Mouse (Mus musculus) embryo, embryonic 10 days (tissue): Measurements from ENCODE around the gene Nrxn3.
A peak's percentile ranks its signal among the peaks of the same experiment; 100 is the strongest.

Experiments used
- DNase-seq: peaks from one replicate; pipeline ENCODE4 v3.0.0-alpha.2; 2015; ENCODE audit warnings: low spot score

Gene Nrxn3

GRCm38 (mm10) chr12:89707913-89708312, 985.2 kb downstream of the Nrxn3 start:
- no peak for DNase-seq

DNA sequence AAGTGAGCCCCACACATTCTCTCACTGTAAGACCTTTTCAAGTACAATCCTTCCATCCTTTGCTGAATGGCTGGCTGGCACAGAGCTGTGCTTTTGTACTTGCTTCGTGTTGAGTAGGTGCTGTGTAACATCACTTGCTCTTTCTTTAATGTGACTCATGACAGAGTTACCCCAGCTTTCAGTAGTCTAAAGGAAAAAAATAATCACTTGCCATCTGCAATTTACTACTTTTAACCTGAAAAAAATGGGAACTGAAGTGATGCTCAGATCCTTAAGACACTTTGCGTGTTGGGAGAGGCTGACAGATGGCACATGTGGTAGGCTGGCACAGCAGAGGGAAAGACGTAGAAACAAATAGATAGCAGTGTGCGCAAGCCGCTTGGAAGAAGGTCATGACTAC, 987.8 kb downstream of the Nrxn3 start:
- DNase-seq: no peak

DNA sequence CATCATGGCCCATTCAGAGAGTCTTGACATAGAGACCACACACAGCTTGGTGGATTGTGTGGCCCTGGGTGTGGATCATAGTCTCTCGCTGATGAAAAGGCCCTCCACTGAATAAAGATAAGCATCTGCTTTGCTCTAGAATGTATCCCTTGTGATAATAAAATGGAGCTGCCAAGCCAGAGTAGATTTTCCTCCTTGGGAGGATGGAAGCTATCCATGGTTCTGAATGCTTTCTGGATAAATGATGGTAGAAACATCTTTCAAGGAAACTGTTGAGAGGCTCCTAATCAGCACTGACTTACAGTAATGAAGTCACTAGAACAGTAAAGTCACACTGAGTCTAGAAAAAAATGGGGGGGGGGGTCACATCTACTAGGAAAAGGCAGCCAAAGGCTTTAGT, 989.1 kb downstream of the Nrxn3 start:
- DNase-seq: peak; percentile 13

DNA sequence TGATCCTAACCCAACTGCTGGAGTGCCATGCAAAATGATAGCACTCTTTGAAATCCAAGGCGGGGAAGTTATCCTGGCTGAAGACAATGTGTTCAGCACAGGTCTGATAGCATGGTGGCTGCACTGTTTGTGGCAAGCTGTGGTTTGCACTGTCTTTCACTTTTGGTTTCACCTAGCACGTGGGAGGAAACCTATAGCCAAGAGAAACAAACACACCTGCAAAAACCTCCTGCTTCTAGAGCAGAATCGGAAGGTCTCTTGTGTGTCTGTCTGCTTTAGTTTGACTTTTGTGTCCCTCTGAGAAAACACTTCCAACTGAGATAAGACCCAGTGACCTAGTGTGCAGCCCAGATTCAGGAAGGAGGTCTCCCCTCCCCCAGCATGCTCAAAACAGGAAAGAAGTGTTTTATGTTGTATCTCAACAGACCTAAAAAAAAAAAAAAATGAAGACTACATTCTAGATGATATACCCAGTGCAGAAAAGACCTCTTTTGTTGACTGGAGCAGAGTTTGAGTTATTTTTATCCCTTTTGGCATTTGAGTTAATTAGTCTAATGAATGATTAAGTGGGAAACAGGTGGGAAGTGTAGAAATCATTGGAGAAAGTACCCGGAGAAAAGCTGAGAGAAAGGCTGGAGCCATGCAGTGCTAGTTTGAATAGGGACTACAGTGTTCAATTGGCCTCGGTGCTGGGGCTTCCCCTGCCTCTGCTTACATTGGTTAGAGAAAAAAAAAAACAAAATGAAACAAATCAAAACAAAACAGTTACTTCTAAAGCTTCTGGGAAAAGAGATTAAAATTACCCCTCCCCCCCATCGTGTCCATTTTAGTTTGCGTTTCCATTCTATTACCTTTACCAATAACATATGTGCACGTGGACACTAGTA, 996.8 kb downstream of the Nrxn3 start:
- DNase-seq: no peak

DNA sequence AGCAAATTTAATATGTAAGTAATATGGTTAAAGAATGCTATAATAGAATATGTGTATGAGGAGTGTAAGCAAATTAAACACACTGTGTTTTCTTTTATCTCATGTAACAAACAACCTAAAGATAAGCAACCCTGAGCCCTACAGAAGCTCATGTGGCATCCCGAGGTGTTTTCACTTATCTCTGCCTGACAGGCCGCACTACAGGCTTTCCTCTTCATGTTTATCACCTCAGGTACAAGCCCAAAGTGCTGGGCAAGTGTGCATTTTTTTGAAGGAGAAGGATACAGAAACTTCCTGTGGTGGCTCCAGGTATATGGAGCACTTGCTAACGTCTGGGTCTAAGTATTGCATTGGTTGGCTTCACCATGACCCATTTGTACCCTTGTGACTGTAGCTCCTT, 998.3 kb downstream of the Nrxn3 start:
- DNase-seq: no peak

GRCm38 (mm10) chr12:89722462-89722861, 999.8 kb downstream of the Nrxn3 start:
- DNase-seq: no peak

DNA sequence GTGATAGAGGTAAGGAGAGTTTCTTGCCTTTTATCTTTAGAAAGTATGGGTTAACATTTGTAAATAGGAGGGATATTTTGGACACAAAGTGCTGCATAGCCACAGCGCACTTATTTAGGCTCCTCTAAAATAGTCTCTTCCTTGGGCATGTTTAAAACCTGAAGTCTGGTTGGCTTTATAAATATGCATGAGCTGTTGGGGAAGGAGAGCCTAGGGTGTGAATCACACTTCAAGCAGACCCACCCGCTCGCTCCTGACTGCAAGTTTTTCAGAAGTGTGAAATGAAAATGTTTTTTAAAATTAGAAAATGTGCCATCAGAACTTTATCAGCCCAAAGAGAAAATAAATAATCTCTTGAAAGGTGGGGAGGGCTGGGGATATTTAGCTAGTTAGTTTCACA, 1001.4 kb downstream of the Nrxn3 start:
- no peak for DNase-seq

DNA sequence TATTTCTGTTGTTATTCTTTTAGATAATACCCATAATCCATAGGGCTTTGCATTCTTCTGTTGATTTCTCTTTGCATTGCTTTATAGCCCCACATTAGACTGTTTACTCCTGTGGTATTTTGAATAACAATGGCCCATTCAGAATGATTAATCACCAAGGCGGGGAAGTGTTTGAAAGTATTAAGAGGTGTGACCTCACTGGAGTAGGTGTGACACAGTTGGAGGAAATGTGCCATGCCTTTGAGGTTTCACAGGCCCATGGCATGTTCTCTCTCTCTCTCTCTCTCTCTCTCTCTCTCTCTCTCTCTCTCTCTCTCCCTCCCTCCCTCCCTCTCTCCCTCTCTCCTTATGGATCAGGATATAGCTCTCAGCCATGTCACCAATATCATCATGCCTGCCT, 1019.6 kb downstream of the Nrxn3 start:
- DNase-seq: no peak

DNA sequence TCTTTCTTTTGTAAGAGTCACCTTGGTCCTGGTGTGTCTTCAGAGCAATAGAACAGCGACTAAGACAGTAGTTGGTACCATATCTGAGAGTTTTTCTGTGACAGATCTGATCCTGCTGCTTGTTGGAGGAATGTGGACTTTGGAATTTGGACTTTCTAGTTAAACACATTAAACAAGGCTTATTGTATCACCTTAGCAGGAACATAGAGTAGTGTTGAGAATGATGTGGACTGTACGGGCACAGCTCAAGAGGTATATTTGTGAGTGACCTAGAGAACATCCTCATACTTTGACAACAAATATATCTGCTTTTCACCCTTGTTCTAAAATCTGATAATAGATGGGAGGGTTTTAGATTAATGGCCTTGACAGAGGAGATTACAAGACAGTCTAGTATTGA, 1020.1 kb downstream of the Nrxn3 start:
- no peak for DNase-seq

DNA sequence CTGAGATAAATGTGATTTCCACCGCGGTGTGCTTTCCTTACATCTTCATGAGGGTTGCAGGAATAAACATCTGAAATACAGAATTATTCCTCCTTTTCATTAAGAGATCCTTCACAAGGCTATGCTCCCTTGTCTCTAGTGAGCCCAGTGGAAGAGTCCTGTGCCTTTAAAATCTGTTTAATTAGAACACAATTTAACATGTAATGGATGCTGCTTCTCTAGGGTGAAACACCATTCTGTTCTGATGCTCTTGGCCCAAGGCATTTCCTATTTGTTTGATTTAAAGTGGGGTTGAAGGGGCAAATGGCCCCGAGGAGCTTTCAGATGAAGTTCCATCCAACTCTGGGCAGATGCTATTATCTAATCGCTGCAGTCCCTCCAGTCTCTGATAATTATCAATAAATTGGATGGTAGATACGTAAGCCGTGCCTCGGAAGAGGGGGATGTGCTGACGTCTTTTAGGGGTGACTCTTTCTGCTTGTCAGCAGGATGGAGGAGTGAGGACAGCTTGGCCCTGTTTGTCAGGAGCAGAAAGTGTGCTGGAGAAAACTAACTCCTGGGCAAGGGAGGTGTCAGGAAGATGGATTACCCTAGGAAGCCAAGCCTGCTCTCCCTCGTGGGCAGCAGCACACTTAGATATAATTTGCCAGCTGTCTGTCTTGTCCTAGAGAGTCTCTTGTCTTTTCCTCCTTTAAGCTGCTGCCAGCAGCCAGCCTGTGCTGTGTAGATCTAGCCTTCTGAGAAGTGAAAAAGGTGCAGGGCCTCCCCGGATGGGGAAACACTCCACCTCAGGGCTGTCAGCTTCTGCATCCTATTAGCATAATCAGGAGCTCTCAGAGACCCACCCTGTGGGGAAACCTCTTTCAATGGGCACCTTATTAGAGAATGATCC, 1041.8 kb downstream of the Nrxn3 start:
- DNase-seq: peak; percentile 52

- no peak for DNase-seq
Measured at GRCm38 (mm10) chr12:89765179-89765578, 1042.5 kb downstream of the Nrxn3 start.

DNA sequence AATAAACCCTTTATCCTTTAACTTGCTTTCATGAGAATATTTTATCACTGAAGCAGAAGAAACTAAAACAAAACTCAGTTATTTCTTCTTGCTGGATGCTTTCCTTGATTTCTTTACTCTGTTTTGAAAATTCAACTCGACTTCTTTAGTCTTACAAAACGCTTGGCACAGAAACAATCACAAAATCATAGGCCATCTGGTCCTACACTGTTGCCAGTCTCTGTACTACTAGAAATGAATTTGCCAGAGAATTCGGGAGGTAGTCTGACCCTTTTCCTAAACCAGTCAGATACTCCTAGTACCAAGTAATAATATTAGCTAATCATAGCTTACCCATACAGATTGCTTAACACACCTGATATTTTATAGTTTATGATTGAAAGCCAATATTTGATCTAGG, 1066.1 kb downstream of the Nrxn3 start:
- no peak for DNase-seq

GRCm38 (mm10) chr12:89789981-89790380, 1067.3 kb downstream of the Nrxn3 start:
- no peak for DNase-seq

DNA sequence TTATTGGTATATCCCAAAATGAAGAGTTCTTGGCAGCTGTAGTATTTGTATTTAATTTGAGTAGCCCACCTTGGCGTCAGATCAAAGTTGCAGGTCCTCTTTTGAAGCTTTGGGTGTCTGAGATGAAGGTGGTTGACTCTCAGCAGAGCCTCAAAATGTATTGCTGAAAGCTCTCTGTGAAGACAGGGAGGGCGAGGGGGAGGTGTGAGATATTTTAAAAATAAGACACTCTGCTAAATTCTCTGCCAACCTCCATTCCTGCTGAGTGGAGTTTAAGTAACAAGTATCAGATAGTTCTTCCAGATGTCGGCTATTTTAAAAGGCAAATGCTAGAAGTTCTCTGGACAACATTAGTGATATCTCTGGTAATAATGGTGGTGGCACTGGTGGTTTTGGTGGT, 1069.2 kb downstream of the Nrxn3 start:
- DNase-seq: no peak

GRCm38 (mm10) chr12:89794741-89795140, 1072.1 kb downstream of the Nrxn3 start:
- no peak for DNase-seq

GRCm38 (mm10) chr12:89808217-89808616, 1085.5 kb downstream of the Nrxn3 start:
- peak; percentile 61 for DNase-seq

- no peak for DNase-seq
Measured at GRCm38 (mm10) chr12:89810146-89810545, 1087.5 kb downstream of the Nrxn3 start.

- DNase-seq: peak; percentile 92
Measured at GRCm38 (mm10) chr12:89811815-89812549, 1089.3 kb downstream of the Nrxn3 start.

GRCm38 (mm10) chr12:89812550-89813207, 1090.0 kb downstream of the Nrxn3 start:
- no peak for DNase-seq

- no peak for DNase-seq
Measured at GRCm38 (mm10) chr12:89813294-89813693, 1090.6 kb downstream of the Nrxn3 start.

DNA sequence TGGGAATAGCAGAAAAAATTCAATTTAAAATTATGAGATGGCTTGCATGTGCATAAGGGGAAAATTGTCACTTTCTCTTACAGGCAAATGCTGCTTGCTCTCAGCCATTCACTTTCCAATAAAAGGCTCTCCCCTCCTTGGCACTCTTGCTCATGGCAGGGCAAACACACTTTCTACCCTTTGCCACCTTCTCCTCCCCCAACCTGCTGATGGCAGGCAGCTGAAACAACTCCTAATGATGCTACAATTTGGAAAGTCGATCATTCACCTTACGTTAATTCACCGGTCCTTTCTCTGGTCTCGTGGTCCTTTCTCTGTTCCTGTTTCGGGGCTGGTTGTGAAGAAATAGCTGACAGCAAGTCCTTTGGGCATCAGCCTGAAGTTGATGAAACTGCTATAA, 1091.0 kb downstream of the Nrxn3 start:
- DNase-seq: no peak

GRCm38 (mm10) chr12:89814536-89814935, 1091.9 kb downstream of the Nrxn3 start:
- peak; percentile 20 for DNase-seq
